Mouse (Mus musculus): Measurements from ENCODE around the gene Gm7995. TPM values are rescaled to one million over a fixed set of nuclear protein-coding genes. Genes with fewer than 3 reads are reported as not detected.
"Not testable (repeated sequence)": the region's sequence is repeated elsewhere in the genome, so short reads cannot be mapped to it uniquely, and the experiment has no call there.

Gene Gm7995
- not detected in 2 replicates for polyA plus RNA-seq (2015; fragmentation: Nextera tagmentation; extraction: Ambion mirVana)

DNA sequence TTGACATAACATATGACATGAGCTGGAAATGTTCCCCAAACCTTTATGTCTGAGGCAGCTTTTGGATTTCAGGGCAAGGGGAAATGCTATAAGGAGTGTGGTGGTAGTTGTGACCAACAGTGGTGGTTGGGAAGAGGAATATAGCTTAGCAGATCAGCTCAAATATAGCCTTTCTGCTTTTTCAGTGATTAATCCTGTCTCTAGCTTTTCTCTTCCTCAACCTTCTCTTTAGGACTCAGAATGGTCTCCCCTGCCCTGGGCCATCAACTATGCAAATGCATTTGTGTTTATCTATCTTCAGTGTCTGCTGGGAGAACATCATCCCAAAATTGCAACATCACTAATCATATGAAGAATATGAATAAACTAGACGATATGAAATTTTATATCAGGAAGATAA is at the start of gene Gm7995:
Gm7995 (plus strand) TSS at position 301 of the 400 bp plus-strand sequence.
- H3K27me3 ChIP-seq (replicated peaks); H3K36me3 ChIP-seq (replicated peaks); H3K9ac ChIP-seq; H3K9me3 ChIP-seq; H3K4me1 ChIP-seq; H3K4me3 ChIP-seq; H3K4me2 ChIP-seq; ATAC-seq (replicated peaks); H3K27ac ChIP-seq: not testable (repeated sequence)
- no CpG with 5 or more reads among the region's 1 CpGs for WGBS

DNA sequence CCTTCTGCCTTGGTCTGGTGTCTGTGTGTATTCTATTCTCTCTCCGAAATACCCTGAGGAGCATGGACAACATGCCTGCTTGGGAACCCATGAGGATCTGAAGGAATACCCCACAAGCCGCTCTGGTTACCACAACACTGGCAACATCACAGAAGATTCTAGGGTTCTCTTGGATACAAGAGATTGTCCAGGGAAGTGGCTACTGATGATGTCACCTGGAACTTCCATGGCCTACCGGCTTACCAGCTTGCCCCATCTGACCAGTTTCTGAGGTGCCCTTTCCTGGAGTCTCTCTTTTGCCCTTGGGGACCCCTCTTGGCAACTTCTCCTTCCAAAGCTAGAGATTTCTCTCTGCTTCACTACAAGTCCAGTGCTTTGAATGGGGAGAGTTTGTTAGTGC is 12.8 kb upstream of the Gm7995 start, which contains the start of gene Gm9611:
Gm9611 (minus strand) TSS at position 101 of the 400 bp plus-strand sequence.
- not testable (repeated sequence) for H3K9me3 ChIP-seq; H3K36me3 ChIP-seq (replicated peaks); H3K4me2 ChIP-seq; H3K9ac ChIP-seq; H3K4me3 ChIP-seq; H3K27me3 ChIP-seq (replicated peaks); H3K27ac ChIP-seq; ATAC-seq (replicated peaks); H3K4me1 ChIP-seq
- WGBS, result 90% methylated on average over 1 of the region's 3 CpGs

Small RNAs within 50 kb of the gene (microRNA-seq; reads per million reads assigned to microRNA genes)
- gene Gm25208, result not detected
- not detected for gene Gm25892

Other genes starting within 250 kb of the Gm7995 start
- gene Gm7951, start 192.8 kb upstream of the Gm7995 start, polyA plus RNA-seq (2015; fragmentation: Nextera tagmentation; extraction: Ambion mirVana), result not detected in 2 replicates
- gene Gm17027, start 147.6 kb upstream of the Gm7995 start, polyA plus RNA-seq (2015; fragmentation: Nextera tagmentation; extraction: Ambion mirVana), result not detected in 2 replicates
- not detected in 2 replicates for gene Gm3573, start 119.4 kb upstream of the Gm7995 start, polyA plus RNA-seq (2015; fragmentation: Nextera tagmentation; extraction: Ambion mirVana)
- not detected in 2 replicates for gene Gm17026, start 50.2 kb upstream of the Gm7995 start, polyA plus RNA-seq (2015; fragmentation: Nextera tagmentation; extraction: Ambion mirVana)
- gene Gm9611, start 12.9 kb upstream of the Gm7995 start, polyA plus RNA-seq (2015; fragmentation: Nextera tagmentation; extraction: Ambion mirVana), result not detected in 2 replicates
- gene Gm8005, start 129.5 kb downstream of the Gm7995 start, polyA plus RNA-seq (2015; fragmentation: Nextera tagmentation; extraction: Ambion mirVana), result not detected in 2 replicates
- gene Gm8011, start 153.7 kb downstream of the Gm7995 start, polyA plus RNA-seq (2015; fragmentation: Nextera tagmentation; extraction: Ambion mirVana), result not detected in 2 replicates
- gene Gm8020, start 192.1 kb downstream of the Gm7995 start, polyA plus RNA-seq (2015; fragmentation: Nextera tagmentation; extraction: Ambion mirVana), result not detected in 2 replicates
- gene Gm8024, start 214.1 kb downstream of the Gm7995 start, polyA plus RNA-seq (2015; fragmentation: Nextera tagmentation; extraction: Ambion mirVana), result not detected in 2 replicates